Mouse (Mus musculus) CH12.LX (cell line): ENCODE measurements around the gene Zc3hav1l. TPM values are rescaled to one million over a fixed set of nuclear protein-coding genes. Genes with fewer than 3 reads are reported as not detected.

ENCODE experiments used
- DNase-seq: peaks from one replicate; pipeline ENCODE4 v3.0.0-alpha.2; 2013; ENCODE audit errors: extremely low read depth
- H3K27ac ChIP-seq: 2 replicates; pipeline ENCODE4 v1.5.1; 2012; ENCODE audit warnings: low read depth, mild to moderate bottlenecking, control low read depth, moderate library complexity; ENCODE audit not compliant: insufficient read depth
- H3K27me3 ChIP-seq: replicated peaks from 2 replicates; pipeline ENCODE3; 2012; ENCODE audit warnings: inconsistent platforms
- H3K36me3 ChIP-seq, 2 experiments: replicated peaks in 1 of 2; 2 replicates each; pipeline versions ENCODE3 to v1.6.1; 2012; ENCODE audit warnings: inconsistent platforms in 1 of 2, low read length in 1 of 2, mild to moderate bottlenecking in 1 of 2, mixed read lengths in 1 of 2, moderate library complexity in 1 of 2; ENCODE audit not compliant: control insufficient read depth in 1 of 2, insufficient read depth in 1 of 2
- H3K4me1 ChIP-seq, 2 experiments: 2 replicates each; pipeline ENCODE4 v1.6.1; 2012; ENCODE audit warnings: inconsistent platforms in 1 of 2, moderate library complexity in 1 of 2; ENCODE audit not compliant: insufficient read depth in 2 of 2, control insufficient read depth in 1 of 2
- H3K4me2 ChIP-seq: 2 replicates; pipeline ENCODE4 v1.6.1; 2012; ENCODE audit warnings: low read depth, mild to moderate bottlenecking, control low read depth; ENCODE audit not compliant: poor library complexity, insufficient read depth, severe bottlenecking
- H3K4me3 ChIP-seq, 3 experiments: fragments of 150-350 bp in 1 of 3; sonication (generic) in 1 of 3; replicated peaks in 1 of 3; 2 replicates each; pipeline versions ENCODE3 to v1.5.1; 2011 to 2012; ENCODE audit warnings: low read depth in 2 of 3, low read length in 2 of 3, mild to moderate bottlenecking in 2 of 3, moderate library complexity in 2 of 3, control low read depth in 1 of 3, improper control_type of control experiment in 1 of 3, inconsistent platforms in 1 of 3, mixed read lengths in 1 of 3; ENCODE audit not compliant: poor library complexity in 1 of 3
- H3K79me2 ChIP-seq: replicated peaks from 2 replicates; pipeline ENCODE4 v1.6.1; 2012; ENCODE audit warnings: mild to moderate bottlenecking, moderate library complexity; ENCODE audit not compliant: control insufficient read depth, poor library complexity, insufficient read depth, severe bottlenecking; ENCODE audit errors: extremely low read depth
- H3K9ac ChIP-seq: 2 replicates; pipeline ENCODE4 v1.6.1; 2012; ENCODE audit warnings: low read depth, mild to moderate bottlenecking, control low read depth, moderate library complexity; ENCODE audit not compliant: insufficient read depth
- H3K9me3 ChIP-seq: replicated peaks from 2 replicates; pipeline ENCODE3; 2012; ENCODE audit warnings: low read length, inconsistent platforms, mixed read lengths
- BHLHE40 ChIP-seq: IDR thresholded peaks from 2 replicates; pipeline ENCODE4 v1.6.1; 2011; ENCODE audit warnings: mild to moderate bottlenecking, low read depth, low read length, improper control_type of control experiment
- CHD2 ChIP-seq: IDR thresholded peaks from 2 replicates; pipeline ENCODE4 v1.6.1; 2011; ENCODE audit warnings: low read length, improper control_type of control experiment
- CTCF ChIP-seq, 2 experiments: IDR thresholded peaks in 1 of 2; conservative IDR thresholded peaks in 1 of 2; 2 replicates each; pipeline ENCODE4 v1.5.1; 2011 to 2012; ENCODE audit warnings: low read depth in 2 of 2, low read length in 2 of 2, improper control_type of control experiment in 1 of 2, inconsistent platforms in 1 of 2, mild to moderate bottlenecking in 1 of 2, moderate library complexity in 1 of 2
- E2F4 ChIP-seq: IDR thresholded peaks from 2 replicates; pipeline ENCODE4 v1.6.1; 2011; ENCODE audit warnings: low read depth, low read length, improper control_type of control experiment; ENCODE audit not compliant: insufficient replicate concordance
- ELF1 ChIP-seq: IDR thresholded peaks from 2 replicates; pipeline ENCODE4 v1.6.1; 2014; ENCODE audit warnings: low read depth, mild to moderate bottlenecking, inconsistent platforms, low read length, improper control_type of control experiment
- ETS1 ChIP-seq: conservative IDR thresholded peaks from 2 replicates; pipeline ENCODE4 v1.6.1; 2012; ENCODE audit warnings: low read depth, mild to moderate bottlenecking, inconsistent platforms, low read length, improper control_type of control experiment, moderate library complexity
- GABPA ChIP-seq: IDR thresholded peaks from 2 replicates; pipeline ENCODE4 v1.6.1; 2012; ENCODE audit warnings: low read depth, low read length, improper control_type of control experiment, inconsistent platforms; ENCODE audit not compliant: insufficient replicate concordance
- JUN ChIP-seq: IDR thresholded peaks from 2 replicates; pipeline ENCODE4 v1.6.1; 2011; ENCODE audit warnings: low read depth, mild to moderate bottlenecking, low read length, improper control_type of control experiment, moderate library complexity; ENCODE audit not compliant: insufficient read depth
- KAT2A ChIP-seq: IDR thresholded peaks from 2 replicates; pipeline ENCODE4 v1.6.1; 2012; ENCODE audit warnings: low read length, improper control_type of control experiment, inconsistent platforms; ENCODE audit not compliant: insufficient replicate concordance
- MAX ChIP-seq: IDR thresholded peaks from 2 replicates; pipeline ENCODE4 v1.6.1; 2011; ENCODE audit warnings: low read length, improper control_type of control experiment
- MXI1 ChIP-seq: IDR thresholded peaks from 2 replicates; pipeline ENCODE4 v1.6.1; 2011; ENCODE audit warnings: mild to moderate bottlenecking, low read depth, low read length, improper control_type of control experiment
- NELFE ChIP-seq: IDR thresholded peaks from 2 replicates; pipeline ENCODE4 v1.6.1; 2011; ENCODE audit warnings: low read depth, low read length, improper control_type of control experiment
- RAD21 ChIP-seq: IDR thresholded peaks from 2 replicates; pipeline ENCODE4 v1.6.1; 2011; ENCODE audit warnings: low read depth, mild to moderate bottlenecking, low read length, improper control_type of control experiment, moderate library complexity
- SIN3A ChIP-seq: IDR thresholded peaks from 2 replicates; pipeline ENCODE4 v1.6.1; 2012; ENCODE audit warnings: low read length, improper control_type of control experiment, inconsistent platforms
- TCF12 ChIP-seq: IDR thresholded peaks from 2 replicates; pipeline ENCODE4 v1.6.1; 2014; ENCODE audit warnings: low read depth, mild to moderate bottlenecking, inconsistent platforms, low read length, improper control_type of control experiment
- USF2 ChIP-seq: conservative IDR thresholded peaks from 2 replicates; pipeline ENCODE4 v1.6.1; 2011; ENCODE audit warnings: low read depth, low read length, improper control_type of control experiment
- ZC3H11A ChIP-seq: IDR thresholded peaks from 2 replicates; pipeline ENCODE4 v1.6.1; 2012; ENCODE audit warnings: low read depth, mild to moderate bottlenecking, inconsistent platforms, low read length, improper control_type of control experiment
- ZKSCAN1 ChIP-seq: IDR thresholded peaks from 2 replicates; pipeline ENCODE4 v1.6.1; 2012; ENCODE audit warnings: low read depth, inconsistent platforms, low read length, improper control_type of control experiment, borderline replicate concordance
- ZMIZ1 ChIP-seq: IDR thresholded peaks from 2 replicates; pipeline ENCODE4 v1.6.1; 2012; ENCODE audit warnings: low read depth, mild to moderate bottlenecking, inconsistent platforms, low read length, improper control_type of control experiment
- ZNF384 ChIP-seq: IDR thresholded peaks from 2 replicates; pipeline ENCODE4 v1.6.1; 2012; ENCODE audit warnings: low read depth, low read length, improper control_type of control experiment, inconsistent platforms
- dilution Hi-C: fragments of 300-500 bp; cut with MboI; formaldehyde crosslinking; loops from 2 replicates; pipeline ENCODE4 v1.14.3; 2020; ENCODE audit warnings: low sequenced_read_pairs; ENCODE audit not compliant: extremely low pct_unique_long_range_greater_than_20kb, extremely low pct_ligation_motif_present
- in situ Hi-C: fragments of 300-500 bp; cut with MboI; formaldehyde crosslinking; loops from 3 replicates; pipeline ENCODE4 v1.14.3; 2019; ENCODE audit warnings: low sequenced_read_pairs, low pct_ligation_motif_present, low pct_unique_long_range_greater_than_20kb, mixed read lengths
- polyA plus RNA-seq: library from polyadenylated mRNA; unstranded; fragments of >175 nt; gene quantifications from 2 replicates; pipeline ENCODE4 v1.2.1, GENCODE M21; 2012; ENCODE audit warnings: low read depth; ENCODE audit not compliant: insufficient read length
- total RNA-seq, 2 experiments: library from RNA; depleted of rRNA; stranded (reverse); fragments of 300-350 nt in 1 of 2; fragments of >200 nt in 1 of 2; gene quantifications; 2 replicates each; pipeline ENCODE4 v1.2.3; 2012 to 2014

The Zc3hav1l gene
- total and polyA plus RNA-seq, 3 experiments = 2.9 to 6.3 (median 3.1) TPM

DNA sequence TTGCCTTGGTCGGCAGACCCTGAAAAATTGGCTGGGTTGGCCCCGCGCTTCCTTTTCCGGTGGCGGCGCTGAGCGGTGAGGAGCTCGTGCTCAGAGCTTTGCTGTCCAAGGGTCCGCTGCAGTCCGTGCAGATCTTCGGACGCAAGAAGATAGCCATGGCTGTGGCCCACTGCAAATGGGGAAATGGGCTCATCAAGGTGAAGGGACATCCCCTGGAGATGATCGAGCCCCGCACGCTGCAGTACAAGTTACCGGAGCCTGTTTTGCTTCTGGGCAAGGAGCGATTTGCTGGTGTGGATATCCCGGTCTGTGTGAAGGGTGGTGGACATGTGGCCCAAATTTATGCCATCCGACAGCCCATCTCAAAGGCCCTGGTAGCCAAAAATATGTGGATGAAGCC, 14.6 kb downstream of the Zc3hav1l start:
- Histone ChIP-seq H3K79me2 (no peaks in the 10 kb centered on the region), H3K27ac (no peak overlapping the region), H3K9me3 (no peaks in the 10 kb centered on the region)
- in situ Hi-C loops = no loop called here
- TF ChIP-seq ELF1 (no peak), ZC3H11A (no peak), ZKSCAN1 (no peak), TCF12 (no peak), NELFE (no peak), BHLHE40 (no peak), ZMIZ1 (no peak), MXI1 (no peak), ZNF384 (no peak), JUN (no peak), KAT2A (no peak), MAX (no peak), CHD2 (no peak), USF2 (no peak), GABPA (no peak), ETS1 (no peak), CTCF (conservative IDR thresholded peaks at IDR 0.05 in 1 of 2, IDR thresholded peaks at IDR 0.05 in 1 of 2; ENCODE audit: low read depth in 2 of 2, low read length in 2 of 2) (no peak), E2F4 (no peak), SIN3A (no peak)
- TF ChIP-seq, all 38 proteins: peak for 0
- Histone ChIP-seq H3K9ac (no peak overlapping the region), H3K27me3 (no peaks in the 10 kb centered on the region), H3K4me3 (no peak overlapping the region), H3K4me1 (no peaks in the 10 kb centered on the region), H3K4me2 (no peak overlapping the region), H3K36me3 (peaks cover under 1 to 31% of the 10 kb centered on the region in 2 experiments)
- DNase-seq = no peak
- dilution Hi-C loops = no loop called here

GRCm38 (mm10) chr6:38264466-38264865, 34.6 kb downstream of the Zc3hav1l start:
- Histone ChIP-seq H3K36me3 (no peaks in the 10 kb centered on the region), H3K9me3 (no peaks in the 10 kb centered on the region), H3K27me3 (no peaks in the 10 kb centered on the region), H3K27ac (no peak overlapping the region), H3K79me2 (no peaks in the 10 kb centered on the region)
- in situ Hi-C loops (no loop called here), dilution Hi-C loops (no loop called here)
- DNase-seq = no peak
- TF ChIP-seq RAD21 = no peak
- TF ChIP-seq CHD2 = no peak
- TF ChIP-seq, all 38 proteins: peak for 0
- H3K9ac ChIP-seq = no peak overlapping the region
- peaks cover 0 to 4% of the 10 kb centered on the region in 2 experiments; a peak in 1 of 4 replicates for H3K4me1 ChIP-seq
- no peak overlapping the region for H3K4me2 ChIP-seq
- no peak overlapping the region for H3K4me3 ChIP-seq
